Mouse (Mus musculus) CH12.LX (cell line): ENCODE measurements around the gene Grb2.

Experiments used
- BHLHE40 ChIP-seq: IDR thresholded peaks from 2 replicates; pipeline ENCODE4 v1.6.1; 2011; ENCODE audit warnings: mild to moderate bottlenecking, low read depth, low read length, improper control_type of control experiment
- CHD1 ChIP-seq: IDR thresholded peaks from 2 replicates; pipeline ENCODE4 v1.6.1; 2012; ENCODE audit warnings: low read depth, low read length, improper control_type of control experiment, inconsistent platforms
- CTCF ChIP-seq, 2 experiments: IDR thresholded peaks in 1 of 2; conservative IDR thresholded peaks in 1 of 2; 2 replicates each; pipeline ENCODE4 v1.5.1; 2011 to 2012; ENCODE audit warnings: low read depth in 2 of 2, low read length in 2 of 2, improper control_type of control experiment in 1 of 2, inconsistent platforms in 1 of 2, mild to moderate bottlenecking in 1 of 2, moderate library complexity in 1 of 2
- EP300 ChIP-seq: IDR thresholded peaks from 2 replicates; pipeline ENCODE4 v1.6.1; 2011; ENCODE audit warnings: low read length, improper control_type of control experiment
- POLR2A ChIP-seq: IDR thresholded peaks from 2 replicates; pipeline ENCODE4 v1.6.1; 2011; ENCODE audit warnings: low read depth, mild to moderate bottlenecking, improper control_type of control experiment, low read length
- POLR2AphosphoS2 ChIP-seq: IDR thresholded peaks from 2 replicates; pipeline ENCODE4 v1.6.1; 2011; ENCODE audit warnings: low read depth, low read length, improper control_type of control experiment
- RCOR1 ChIP-seq: conservative IDR thresholded peaks from 2 replicates; pipeline ENCODE4 v1.6.1; 2012; ENCODE audit warnings: low read depth, mild to moderate bottlenecking, inconsistent platforms, low read length, improper control_type of control experiment
- SIN3A ChIP-seq: IDR thresholded peaks from 2 replicates; pipeline ENCODE4 v1.6.1; 2012; ENCODE audit warnings: low read length, improper control_type of control experiment, inconsistent platforms
- SMC3 ChIP-seq: IDR thresholded peaks from 2 replicates; pipeline ENCODE4 v1.6.1; 2011; ENCODE audit warnings: low read depth, low read length, improper control_type of control experiment
- TCF12 ChIP-seq: IDR thresholded peaks from 2 replicates; pipeline ENCODE4 v1.6.1; 2014; ENCODE audit warnings: low read depth, mild to moderate bottlenecking, inconsistent platforms, low read length, improper control_type of control experiment
- ZMIZ1 ChIP-seq: IDR thresholded peaks from 2 replicates; pipeline ENCODE4 v1.6.1; 2012; ENCODE audit warnings: low read depth, mild to moderate bottlenecking, inconsistent platforms, low read length, improper control_type of control experiment

DNA sequence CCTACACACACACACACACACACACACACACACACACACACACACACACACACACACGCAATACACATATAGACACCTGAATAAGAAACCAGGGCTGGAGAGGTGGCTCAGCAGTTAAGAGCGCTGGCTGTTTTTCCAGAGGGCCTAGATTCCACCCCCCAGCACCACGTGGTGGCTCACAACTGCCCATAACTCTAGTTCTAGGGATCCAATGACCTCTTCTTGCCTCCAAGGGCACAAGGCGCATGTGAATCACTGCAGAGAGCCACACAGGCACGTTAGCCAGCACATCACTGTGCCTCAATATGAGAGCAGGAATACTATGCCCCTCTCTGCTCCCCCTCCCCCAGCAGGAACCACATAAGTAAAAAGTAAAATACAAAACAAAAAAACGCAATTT is 91.5 kb downstream of the Grb2 start:
- TF ChIP-seq BHLHE40, result no peak
- no peak for TF ChIP-seq RCOR1
- no peak for TF ChIP-seq POLR2AphosphoS2
- peak; percentile 11; the same call in 1 of the 2 replicates for TF ChIP-seq POLR2A
- no peak for TF ChIP-seq EP300
- no peak for TF ChIP-seq CTCF (conservative IDR thresholded peaks at IDR 0.05 in 1 of 2, IDR thresholded peaks at IDR 0.05 in 1 of 2; ENCODE audit: low read depth in 2 of 2, low read length in 2 of 2)
- TF ChIP-seq CHD1, result no peak
- TF ChIP-seq ZMIZ1, result no peak; the same call in 1 of the 2 replicates
- no peak for TF ChIP-seq SMC3
- TF ChIP-seq TCF12, result no peak
- no peak for TF ChIP-seq SIN3A
